Mouse (Mus musculus): ENCODE data around the gene Lrat. TPM values are rescaled to one million over a fixed set of nuclear protein-coding genes. Genes with fewer than 3 reads are reported as not detected.

Gene Lrat
- polyA plus RNA-seq (2012; rRNA removed): 0.25 and 0.39 TPM in 2 replicates

GRCm38 (mm10) chr3:82903613-82904205, at the start of gene Lrat:
Lrat (minus strand) TSS chr3:82903973.

GRCm38 (mm10) chr3:82876372-82876739, 27.4 kb downstream of the Lrat start, which contains the start of gene Rbm46:
Rbm46 (minus strand) TSS chr3:82876483.

Other genes with a start within 250 kb of the Lrat start
- 0.60 and 0.70 TPM in 2 replicates for gene Rbm46, start 27.5 kb downstream of the Lrat start, polyA plus RNA-seq (2012; rRNA removed)
- gene Fgg, start 103.8 kb upstream of the Lrat start, polyA plus RNA-seq (2012; rRNA removed): 0.06 and 0.17 TPM in 2 replicates
- 0.15 and 0.17 TPM in 2 replicates for gene Fga, start 122.1 kb upstream of the Lrat start, polyA plus RNA-seq (2012; rRNA removed)
- 0.04 and 0.05 TPM in 2 replicates for gene Fgb, start 145.9 kb upstream of the Lrat start, polyA plus RNA-seq (2012; rRNA removed)
- 91.3 and 93.0 TPM in 2 replicates for gene Plrg1, start 151.5 kb upstream of the Lrat start, polyA plus RNA-seq (2012; rRNA removed)
- gene Dchs2, start 224.0 kb upstream of the Lrat start, polyA plus RNA-seq (2012; rRNA removed): 1.4 and 1.6 TPM in 2 replicates